Mouse (Mus musculus) brain, adult 10 weeks (tissue): ENCODE measurements around the gene Zfp507. TPM values are rescaled to one million over a fixed set of nuclear protein-coding genes. Genes with fewer than 3 reads are reported as not detected.

ENCODE experiments used
- polyA plus RNA-seq: library from polyadenylated mRNA; stranded (reverse); fragments of 350-450 nt; fragmentation: Illumina TruSeq; extraction: RNeasy Lipid Tissue Mini Kit (QIAGEN cat#74804); gene quantifications from one replicate; pipeline ENCODE4 v1.2.3, GENCODE M21; 2015; ENCODE audit warnings: low read depth, low replicate concordance

Gene Zfp507
- 9.5 TPM for polyA plus RNA-seq

GRCm38 (mm10) chr7:35802906-35803595 lies at the start of gene Zfp507:
Gene Zfp507 (minus strand): TSS chr7:35803003.

GRCm38 (mm10) chr7:35754033-35754885 lies 48.5 kb downstream of the Zfp507 start, which contains the start of gene Dpy19l3:
Gene Dpy19l3 (minus strand): TSS chr7:35754454.

Other genes starting within 250 kb of the Zfp507 start
- gene Nudt19, start 246.7 kb downstream of the Zfp507 start, polyA plus RNA-seq = 163 TPM
- gene Rgs9bp, start 217.4 kb downstream of the Zfp507 start, polyA plus RNA-seq = 0.22 TPM
- 26.4 TPM for gene Ankrd27, start 216.8 kb downstream of the Zfp507 start, polyA plus RNA-seq
- gene Pdcd5, start 155.5 kb downstream of the Zfp507 start, polyA plus RNA-seq = 113 TPM
- gene Dpy19l3, start 48.5 kb downstream of the Zfp507 start, polyA plus RNA-seq = 22.1 TPM